Mouse (Mus musculus) layer of hippocampus, adult 9-11 months (tissue): ENCODE measurements at regions not wholly inside any gene's neighbourhood (a gene's known extent, or its start where the extent isn't known, plus 50 kb on each side); places are given as distances from the start of the nearest gene placed in this dataset.

Source experiments
- DNase-seq: peaks from one replicate; pipeline ENCODE4 v3.0.0; 2022

DNA sequence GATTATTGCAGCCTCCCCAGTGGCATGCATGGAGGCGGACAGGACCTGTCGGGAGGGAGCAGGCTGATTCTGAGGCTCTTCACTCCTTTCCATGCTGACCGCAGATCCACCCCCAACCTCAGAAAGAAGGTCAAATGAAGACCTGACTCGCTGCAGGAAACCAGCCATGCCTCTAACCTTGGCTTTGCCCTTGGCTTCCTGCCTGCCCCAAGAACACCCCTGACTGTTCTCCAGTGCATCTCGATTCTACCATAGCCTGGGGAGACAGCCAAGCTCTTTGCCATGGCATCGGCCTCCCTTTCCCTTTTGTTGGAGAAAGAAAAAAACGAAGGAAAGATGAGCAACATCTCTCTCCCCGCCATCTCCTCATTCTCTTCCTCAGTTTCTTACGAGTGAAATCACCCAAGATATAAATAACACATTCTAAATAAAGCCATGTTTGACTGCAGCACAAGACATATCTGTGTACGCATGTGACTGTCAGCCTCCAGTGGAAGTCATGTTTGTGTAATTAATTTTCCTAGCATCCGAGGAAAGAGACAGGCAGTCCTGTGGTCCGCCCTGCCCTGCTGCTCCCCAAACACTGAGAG lies 102.4 kb upstream of the Sdk1 start:
- DNase-seq: no peak

DNA sequence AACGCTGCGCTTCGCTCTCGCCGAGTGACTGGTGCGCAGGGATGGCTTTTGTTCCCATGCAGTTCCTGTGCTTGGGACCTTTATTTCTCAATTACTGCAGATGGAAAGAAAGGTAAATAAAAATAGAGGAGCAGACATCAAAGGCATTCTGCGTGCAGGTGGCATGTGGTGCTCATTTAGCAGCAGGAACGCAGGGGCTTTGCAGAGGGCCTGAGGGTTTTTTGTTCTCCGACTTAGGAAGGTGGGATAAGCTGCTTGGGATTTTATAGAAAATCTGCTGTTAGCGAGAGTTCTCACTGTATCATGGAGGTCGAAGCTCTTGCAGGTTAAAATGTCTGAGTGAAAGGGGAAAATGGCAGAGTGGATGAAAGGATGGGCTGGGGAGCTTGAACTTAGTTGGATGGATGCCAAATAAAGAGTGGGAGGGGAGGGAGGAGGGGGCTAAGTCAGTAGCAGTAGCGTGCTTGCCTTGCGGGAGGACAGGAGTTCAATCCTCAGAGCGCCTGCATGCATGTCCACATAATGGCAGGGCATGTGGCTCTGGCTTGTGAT lies 101.9 kb upstream of the Sdk1 start:
- DNase-seq: no peak

DNA sequence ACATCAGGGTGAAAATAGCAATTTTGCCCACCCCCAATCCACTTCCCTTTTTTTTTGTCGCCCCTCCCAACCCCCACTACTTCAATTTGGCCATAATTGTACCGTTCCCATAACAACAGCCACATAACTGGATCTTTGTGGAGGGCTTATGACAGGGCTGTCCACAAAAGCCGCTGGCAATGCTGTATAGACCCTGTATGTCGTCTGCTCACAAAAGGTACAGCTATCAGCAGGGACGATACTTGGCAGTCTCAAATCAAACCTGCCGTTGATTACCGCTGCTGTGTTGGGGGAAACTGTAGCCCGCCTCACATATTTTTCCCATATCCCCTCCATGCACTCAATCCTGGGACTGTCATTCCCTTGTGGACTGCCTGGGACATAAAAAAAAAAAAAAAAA lies 80.9 kb upstream of the Sdk1 start:
- DNase-seq: no peak

DNA sequence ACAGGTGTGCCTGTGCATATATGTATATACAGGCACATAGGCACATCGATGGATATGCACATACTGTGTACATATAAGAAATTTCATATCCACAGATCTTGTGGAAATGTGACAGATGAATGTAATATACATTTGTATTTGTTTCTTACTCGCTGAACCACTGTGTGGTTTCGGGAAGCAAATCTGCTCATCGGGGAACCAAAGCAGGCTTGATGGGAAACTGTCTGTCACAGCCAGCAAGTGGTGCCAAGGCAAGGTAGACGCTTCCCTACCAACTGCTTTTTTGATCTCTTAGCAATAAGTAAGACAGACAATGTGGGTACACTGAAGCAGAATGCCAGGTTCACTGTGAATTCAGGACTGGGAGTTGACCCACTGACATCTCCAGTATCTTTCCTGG lies 80.3 kb upstream of the Sdk1 start:
- DNase-seq: no peak

DNA sequence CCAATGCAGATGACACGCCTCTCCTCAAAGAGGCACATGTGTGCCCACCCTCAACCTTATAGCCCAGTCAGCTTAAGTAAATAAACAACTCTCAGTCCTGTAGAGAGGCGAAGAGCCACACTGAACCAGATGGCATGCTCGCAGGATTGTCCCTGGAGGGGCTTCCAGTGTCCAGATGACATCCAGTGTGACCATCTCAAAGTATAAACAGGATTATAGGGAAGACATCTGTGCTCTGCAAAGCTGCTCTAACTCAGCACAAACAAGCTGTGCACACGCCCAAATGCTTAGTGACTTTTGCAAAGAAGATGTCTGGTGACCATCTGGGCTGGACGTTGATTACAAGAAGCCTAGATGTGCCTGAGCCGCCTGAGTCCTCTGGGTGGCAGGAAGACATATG lies 58.8 kb upstream of the Sdk1 start:
- DNase-seq: no peak

DNA sequence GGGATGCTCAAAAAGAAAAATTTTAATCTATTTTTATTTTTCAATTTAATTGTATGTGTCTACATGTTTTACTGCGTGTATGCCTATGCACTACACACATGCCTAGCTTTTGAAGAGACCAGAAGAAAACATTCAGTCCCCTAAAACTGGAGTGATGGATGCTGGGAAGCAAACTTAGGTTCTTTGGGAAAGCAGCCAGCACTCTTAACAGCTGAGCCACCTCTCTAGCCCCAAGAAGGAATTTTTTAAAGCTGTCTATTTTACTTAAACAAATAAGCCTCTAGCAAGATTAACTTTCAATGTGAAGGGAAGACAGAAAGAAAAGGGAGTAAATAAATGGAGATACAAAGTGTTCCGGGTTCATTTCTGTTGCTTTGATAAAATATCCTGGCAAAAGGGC lies 52.3 kb upstream of the Sdk1 start:
- DNase-seq: no peak
